Mouse (Mus musculus): ENCODE measurements around the gene Med13l.

GRCm38 (mm10) chr5:118732221-118732620, 171.7 kb downstream of the Med13l start:
- TF ChIP-seq CTCF (IDR thresholded peaks at IDR 0.05; ENCODE audit: control insufficient read depth, insufficient read depth, insufficient replicate concordance, low read depth, low read length) (no peak), POLR2A (IDR thresholded peaks at IDR 0.05; ENCODE audit: control insufficient read depth, low read depth, low read length) (no peak)

Measured in testis, adult 2 months (tissue).